Mouse (Mus musculus) ES-Bruce4 (cell line): ENCODE measurements around the gene Ralgps1.

Source experiments
- CTCF ChIP-seq: IDR thresholded peaks from one replicate; pipeline ENCODE4 v1.8.1; 2011; ENCODE audit warnings: low read depth, low read length
- EP300 ChIP-seq: IDR thresholded peaks from 2 replicates; pipeline ENCODE4 v1.6.1; 2011; ENCODE audit warnings: low read depth, low read length; ENCODE audit not compliant: insufficient read depth
- POLR2A ChIP-seq: IDR thresholded peaks from one replicate; pipeline ENCODE4 v1.8.1; 2011; ENCODE audit warnings: low read length; ENCODE audit not compliant: insufficient read depth

DNA sequence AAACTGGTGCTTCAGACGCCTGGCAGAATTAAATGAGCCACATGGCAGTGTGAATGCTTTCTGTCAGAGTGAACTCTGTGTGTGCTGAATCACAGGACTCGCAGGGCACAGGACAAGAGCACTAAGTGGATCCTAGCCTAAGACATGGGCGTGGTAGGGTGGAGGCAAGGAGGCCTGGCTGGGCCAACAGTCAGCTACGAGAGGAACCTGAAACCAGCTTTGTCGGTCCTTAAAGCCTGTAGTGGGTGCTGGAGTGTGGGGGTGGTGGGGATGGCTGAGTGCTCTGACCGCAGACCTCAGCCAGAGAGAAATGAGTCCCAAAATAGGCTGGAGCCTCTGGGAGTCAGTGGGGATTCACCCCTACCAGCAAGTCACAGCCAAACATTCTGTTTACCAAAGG, 168.0 kb downstream of the Ralgps1 start:
- TF ChIP-seq POLR2A (no peak), CTCF (no peak), EP300 (no peak)
